Mouse (Mus musculus): Measurements from ENCODE around the gene Kcnq5.

GRCm38 (mm10) chr1:21616666-21617065, 345.1 kb downstream of the Kcnq5 start:
- TF ChIP-seq TAL1 (IDR thresholded peaks at IDR 0.05; ENCODE audit: low read length) = no peak
- no peak for TF ChIP-seq GATA1 (IDR thresholded peaks at IDR 0.05; ENCODE audit: low read length)

Data from erythroblast, embryonic 14.5 days (primary cell).